Mouse (Mus musculus) ES-E14 (cell line): ENCODE measurements around the gene Arhgap31.

ENCODE experiments used
- CHD2 ChIP-seq: IDR thresholded peaks from 2 replicates; pipeline ENCODE4 v1.6.1; 2014; ENCODE audit warnings: mild to moderate bottlenecking, low read depth, low read length, inconsistent platforms
- HCFC1 ChIP-seq: IDR thresholded peaks from 2 replicates; pipeline ENCODE4 v1.6.1; 2012; ENCODE audit warnings: low read length, inconsistent platforms, borderline replicate concordance; ENCODE audit not compliant: insufficient read depth
- MAFK ChIP-seq: IDR thresholded peaks from 2 replicates; pipeline ENCODE4 v1.6.1; 2014; ENCODE audit warnings: mild to moderate bottlenecking, low read depth, low read length, inconsistent platforms; ENCODE audit not compliant: insufficient read depth
- ZC3H11A ChIP-seq: IDR thresholded peaks from 2 replicates; pipeline ENCODE4 v1.6.1; 2012; ENCODE audit warnings: low read depth, mild to moderate bottlenecking, inconsistent platforms, low read length, borderline replicate concordance
- ZNF384 ChIP-seq: IDR thresholded peaks from 2 replicates; pipeline ENCODE4 v1.6.1; 2012; ENCODE audit warnings: low read depth, low read length, inconsistent platforms

GRCm38 (mm10) chr16:38636682-38637081 lies 76.4 kb downstream of the Arhgap31 start:
- TF ChIP-seq ZNF384, result no peak
- TF ChIP-seq MAFK, result no peak
- TF ChIP-seq CHD2, result no peak
- no peak for TF ChIP-seq HCFC1
- TF ChIP-seq ZC3H11A, result no peak
